Mouse (Mus musculus) hindbrain, embryonic 16.5 days (tissue): ENCODE measurements around the gene Gm48552. TPM values are rescaled to one million over a fixed set of nuclear protein-coding genes. Genes with fewer than 3 reads are reported as not detected.

Source experiments
- microRNA-seq: library from miRNA; unstranded; fragments of <30 nt; microRNA quantifications from one replicate; pipeline ENCODE4, GENCODE M21; 2017
- polyA plus RNA-seq: library from polyadenylated mRNA; unstranded; fragments of >200 nt; fragmentation: Nextera tagmentation; extraction: Ambion mirVana; gene quantifications from 2 replicates; pipeline ENCODE4 v1.2.1, GENCODE M21; 2015

Gene Gm48552
- polyA plus RNA-seq, 1 experiment from 2014 or later, result 1.5 TPM

Small RNA genes within 50 kb of the gene (microRNA-seq; reads per million reads assigned to microRNA genes)
- 1.2 reads per million for gene Mir1191b
- gene Mir6913, result not detected

Other genes with a start within 250 kb of the Gm48552 start
- gene Pias4, start 221.1 kb upstream of the Gm48552 start, polyA plus RNA-seq, result 47.1 and 56.9 TPM in 2 replicates
- gene Eef2, start 212.4 kb upstream of the Gm48552 start, polyA plus RNA-seq, result 525 and 551 TPM in 2 replicates
- 49.0 and 58.7 TPM in 2 replicates for gene Dapk3, start 206.0 kb upstream of the Gm48552 start, polyA plus RNA-seq
- gene 4930442H23Rik, start 205.2 kb upstream of the Gm48552 start, polyA plus RNA-seq, result not detected in 2 replicates
- 0.09 and 0.24 TPM in 2 replicates for gene Nmrk2, start 187.0 kb upstream of the Gm48552 start, polyA plus RNA-seq
- 85.0 and 85.6 TPM in 2 replicates for gene Atcay, start 158.2 kb upstream of the Gm48552 start, polyA plus RNA-seq
- 23.8 and 28.7 TPM in 2 replicates for gene Zfr2, start 155.8 kb upstream of the Gm48552 start, polyA plus RNA-seq
- gene Matk, start 136.1 kb upstream of the Gm48552 start, polyA plus RNA-seq, result 60.4 and 72.8 TPM in 2 replicates
- 126 and 137 TPM in 2 replicates for gene Mrpl54, start 122.1 kb upstream of the Gm48552 start, polyA plus RNA-seq
- gene Apba3, start 122.0 kb upstream of the Gm48552 start, polyA plus RNA-seq, result 39.2 and 41.8 TPM in 2 replicates
- 5.3 and 6.4 TPM in 2 replicates for gene Tjp3, start 97.4 kb upstream of the Gm48552 start, polyA plus RNA-seq
- 128 and 144 TPM in 2 replicates for gene Pip5k1c, start 96.0 kb upstream of the Gm48552 start, polyA plus RNA-seq
- 26.3 and 30.6 TPM in 2 replicates for gene Cactin, start 67.9 kb upstream of the Gm48552 start, polyA plus RNA-seq
- gene Tbxa2r, start 60.3 kb upstream of the Gm48552 start, polyA plus RNA-seq, result 5.4 and 6.3 TPM in 2 replicates
- gene Gipc3, start 45.7 kb upstream of the Gm48552 start, polyA plus RNA-seq, result not detected in 2 replicates
- gene Hmg20b, start 38.5 kb upstream of the Gm48552 start, polyA plus RNA-seq, result 31.7 TPM in 2 replicates
- gene Mfsd12, start 31.5 kb upstream of the Gm48552 start, polyA plus RNA-seq, result 17.5 and 19.0 TPM in 2 replicates
- gene 4930404N11Rik, start 23.2 kb upstream of the Gm48552 start, polyA plus RNA-seq, result 0.49 and 1.1 TPM in 2 replicates
- gene Fzr1, start 10.5 kb upstream of the Gm48552 start, polyA plus RNA-seq, result 149 and 156 TPM in 2 replicates
- gene Dohh, start 4.6 kb upstream of the Gm48552 start, polyA plus RNA-seq, result 99.8 and 108 TPM in 2 replicates
- gene Gm48551, start 4.5 kb upstream of the Gm48552 start, polyA plus RNA-seq, result 7.9 and 9.4 TPM in 2 replicates
- 1.6 and 2.3 TPM in 2 replicates for gene Smim24, start 4.0 kb downstream of the Gm48552 start, polyA plus RNA-seq
- 24.5 and 34.5 TPM in 2 replicates for gene Nfic, start 66.6 kb downstream of the Gm48552 start, polyA plus RNA-seq
- gene Celf5, start 93.7 kb downstream of the Gm48552 start, polyA plus RNA-seq, result 60.1 and 63.6 TPM in 2 replicates
- 68.9 and 82.7 TPM in 2 replicates for gene Ncln, start 107.4 kb downstream of the Gm48552 start, polyA plus RNA-seq
- gene S1pr4, start 111.1 kb downstream of the Gm48552 start, polyA plus RNA-seq, result 0.65 and 0.79 TPM in 2 replicates
- gene Gna15, start 135.2 kb downstream of the Gm48552 start, polyA plus RNA-seq, result 0.81 and 1.1 TPM in 2 replicates
- gene Gna11, start 156.2 kb downstream of the Gm48552 start, polyA plus RNA-seq, result 96.0 and 104 TPM in 2 replicates
- 457 and 712 TPM in 2 replicates for gene Aes, start 170.5 kb downstream of the Gm48552 start, polyA plus RNA-seq
- 40.9 and 50.2 TPM in 2 replicates for gene Tle2, start 185.6 kb downstream of the Gm48552 start, polyA plus RNA-seq
- gene Tle6, start 212.1 kb downstream of the Gm48552 start, polyA plus RNA-seq, result 9.0 and 9.2 TPM in 2 replicates
- 1.6 and 2.3 TPM in 2 replicates for gene BC025920, start 217.3 kb downstream of the Gm48552 start, polyA plus RNA-seq
- 35.8 and 46.0 TPM in 2 replicates for gene Sirt6, start 238.8 kb downstream of the Gm48552 start, polyA plus RNA-seq
- gene Ankrd24, start 239.5 kb downstream of the Gm48552 start, polyA plus RNA-seq, result 18.2 and 19.2 TPM in 2 replicates